Mouse (Mus musculus): ENCODE data around the gene Sgcb.

DNA sequence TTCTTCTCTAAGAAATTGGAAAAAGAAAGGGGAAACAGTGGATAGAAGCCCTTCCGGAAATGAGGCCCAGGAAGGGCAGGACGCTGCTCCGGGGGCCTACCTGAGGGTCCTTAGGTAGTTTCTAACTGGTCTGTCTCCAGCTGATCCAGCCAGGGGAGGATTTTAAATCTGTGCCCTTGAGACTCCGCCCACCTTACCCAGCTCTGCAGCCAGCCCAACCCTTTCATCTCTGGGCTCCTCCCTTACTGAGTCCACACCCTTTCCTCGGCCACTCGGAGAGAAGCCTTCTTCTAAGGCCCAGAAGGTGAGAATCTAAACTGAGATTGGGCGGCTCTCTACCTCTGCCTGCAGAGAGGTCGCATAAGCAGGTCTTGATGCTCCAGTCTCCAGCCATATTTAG is 15.3 kb downstream of the Sgcb start, which contains the start of gene Lrrc66:
- TF ChIP-seq POLR2A (IDR thresholded peaks at IDR 0.05; ENCODE audit: low read depth, low read length) (no peak), CTCF (IDR thresholded peaks at IDR 0.05; ENCODE audit: extremely low read depth, insufficient read length, insufficient replicate concordance, low read depth, low read length) (no peak)
